Mouse (Mus musculus) thymus, postnatal 14 days (tissue): ENCODE data around the gene Ufc1.
"Not testable (repeated sequence)": the region's sequence is repeated elsewhere in the genome, so short reads cannot be mapped to it uniquely, and the experiment has no call there.

Source experiments
- DNase-seq: peaks from one replicate; pipeline ENCODE4 v3.0.0; 2021

Gene Ufc1

GRCm38 (mm10) chr1:171245353-171245752 is 49.5 kb downstream of the Ufc1 start:
- no peak for DNase-seq

GRCm38 (mm10) chr1:171241952-171242351 is 52.9 kb downstream of the Ufc1 start:
- not testable (repeated sequence) for DNase-seq

DNA sequence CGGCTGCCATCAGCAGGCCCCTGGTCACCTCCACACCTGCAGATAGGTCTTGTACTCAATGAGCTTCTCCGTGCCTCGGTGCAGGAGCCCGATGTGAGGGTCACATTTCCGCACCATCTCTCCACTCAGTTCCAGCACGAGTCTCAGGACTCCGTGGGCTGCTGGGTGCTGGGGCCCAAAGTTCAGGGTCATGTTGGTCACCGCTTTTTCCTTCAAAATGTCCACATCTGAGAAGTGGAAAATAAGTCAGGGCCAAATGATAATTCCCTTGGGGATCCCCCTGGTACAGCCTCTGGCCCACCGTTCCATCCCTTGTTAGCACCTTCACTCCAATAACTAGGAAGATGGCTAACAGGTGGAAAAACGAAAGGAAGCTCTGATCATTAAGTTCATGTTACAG is 53.9 kb downstream of the Ufc1 start:
- no peak for DNase-seq

- no peak for DNase-seq
Observed at GRCm38 (mm10) chr1:171239992-171240744, 54.7 kb downstream of the Ufc1 start.
